Mouse (Mus musculus): ENCODE data around the gene Rbms3. TPM values are rescaled to one million over a fixed set of nuclear protein-coding genes. Genes with fewer than 3 reads are reported as not detected.

Gene Rbms3
- total RNA-seq, 1 experiment: 2.2 TPM

GRCm38 (mm10) chr9:116967317-116967716, 662.4 kb downstream of the Rbms3 start:
- no peaks in the 10 kb centered on the region for H3K4me1 ChIP-seq (ENCODE audit: control insufficient read depth in 2 of 2, insufficient read depth in 2 of 2, low read length in 2 of 2, poor library complexity in 1 of 2)
- H3K36me3 ChIP-seq (ENCODE audit: control insufficient read depth, insufficient read depth, low read length, poor library complexity, severe bottlenecking): no peaks in the 10 kb centered on the region
- no peak overlapping the region for H3K27ac ChIP-seq (ENCODE audit: insufficient read depth, low read depth, low read length, poor library complexity, severe bottlenecking)
- no peaks in the 10 kb centered on the region for H3K9me3 ChIP-seq (ENCODE audit: control insufficient read depth, insufficient read depth, low read depth, low read length)
- TF ChIP-seq HCFC1 (IDR thresholded peaks at IDR 0.05; ENCODE audit: borderline replicate concordance, insufficient read depth, low read length): no peak
- no peak for TF ChIP-seq MAFK (IDR thresholded peaks at IDR 0.05; ENCODE audit: insufficient read depth, low read depth, low read length)
- TF ChIP-seq ZNF384 (IDR thresholded peaks at IDR 0.05; ENCODE audit: low read depth, low read length): no peak
- no peak for TF ChIP-seq ZC3H11A (IDR thresholded peaks at IDR 0.05; ENCODE audit: borderline replicate concordance, low read depth, low read length)
- TF ChIP-seq CHD2 (IDR thresholded peaks at IDR 0.05; ENCODE audit: low read depth, low read length): no peak
- H3K4me3 ChIP-seq (ENCODE audit: insufficient read depth in 1 of 2, low read depth in 1 of 2, low read length in 2 of 2, poor library complexity in 1 of 2, severe bottlenecking in 1 of 2): no peak overlapping the region
- in situ Hi-C loops (cut with MboI; ENCODE audit: low sequenced_read_pairs in 2 of 2, unreplicated experiment in 2 of 2): no loop called here
- no peak overlapping the region for H3K9ac ChIP-seq (ENCODE audit: insufficient read depth, low read depth, low read length, poor library complexity, severe bottlenecking)
- no peak for DNase-seq (ENCODE audit: low read depth, low spot score)

GRCm38 (mm10) chr9:116965691-116966090, 664.0 kb downstream of the Rbms3 start:
- Histone ChIP-seq H3K36me3 (ENCODE audit: control insufficient read depth, insufficient read depth, low read length, poor library complexity, severe bottlenecking) (no peaks in the 10 kb centered on the region), H3K9me3 (ENCODE audit: control insufficient read depth, insufficient read depth, low read depth, low read length) (no peaks in the 10 kb centered on the region), H3K9ac (ENCODE audit: insufficient read depth, low read depth, low read length, poor library complexity, severe bottlenecking) (no peak overlapping the region), H3K27ac (ENCODE audit: insufficient read depth, low read depth, low read length, poor library complexity, severe bottlenecking) (no peak overlapping the region), H3K4me1 (ENCODE audit: control insufficient read depth in 2 of 2, insufficient read depth in 2 of 2, low read length in 2 of 2, poor library complexity in 1 of 2) (no peaks in the 10 kb centered on the region), H3K4me3 (ENCODE audit: insufficient read depth in 1 of 2, low read depth in 1 of 2, low read length in 2 of 2, poor library complexity in 1 of 2, severe bottlenecking in 1 of 2) (no peak overlapping the region)
- in situ Hi-C loops (cut with MboI; ENCODE audit: low sequenced_read_pairs in 2 of 2, unreplicated experiment in 2 of 2): no loop called here
- DNase-seq (ENCODE audit: low read depth, low spot score): no peak
- TF ChIP-seq HCFC1 (IDR thresholded peaks at IDR 0.05; ENCODE audit: borderline replicate concordance, insufficient read depth, low read length): no peak
- TF ChIP-seq MAFK (IDR thresholded peaks at IDR 0.05; ENCODE audit: insufficient read depth, low read depth, low read length): no peak
- no peak for TF ChIP-seq CHD2 (IDR thresholded peaks at IDR 0.05; ENCODE audit: low read depth, low read length)
- no peak for TF ChIP-seq ZNF384 (IDR thresholded peaks at IDR 0.05; ENCODE audit: low read depth, low read length)
- TF ChIP-seq ZC3H11A (IDR thresholded peaks at IDR 0.05; ENCODE audit: borderline replicate concordance, low read depth, low read length): no peak

DNA sequence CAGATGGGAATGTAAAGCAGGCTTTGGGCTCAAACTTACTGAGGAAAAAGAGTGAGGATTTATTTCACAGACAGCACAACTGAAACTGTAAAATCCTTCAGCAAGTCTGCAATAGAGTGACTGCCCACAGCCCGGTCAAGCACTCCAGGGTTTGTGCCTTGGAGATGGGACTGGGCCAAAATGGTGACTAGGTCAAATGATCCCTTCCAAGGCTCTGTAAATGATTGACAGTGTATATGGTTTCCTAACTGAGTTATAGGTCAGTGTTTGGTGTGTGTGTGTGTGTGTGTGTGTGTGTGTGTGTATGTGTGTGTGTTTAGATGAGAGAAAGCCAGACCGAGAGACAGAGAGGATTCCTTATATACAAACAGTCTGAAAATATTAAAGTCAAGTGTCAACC, 673.6 kb downstream of the Rbms3 start:
- Histone ChIP-seq H3K36me3 (ENCODE audit: control insufficient read depth, insufficient read depth, low read length, poor library complexity, severe bottlenecking) (no peaks in the 10 kb centered on the region), H3K27ac (ENCODE audit: insufficient read depth, low read depth, low read length, poor library complexity, severe bottlenecking) (no peak overlapping the region), H3K9ac (ENCODE audit: insufficient read depth, low read depth, low read length, poor library complexity, severe bottlenecking) (no peak overlapping the region), H3K4me3 (ENCODE audit: insufficient read depth in 1 of 2, low read depth in 1 of 2, low read length in 2 of 2, poor library complexity in 1 of 2, severe bottlenecking in 1 of 2) (no peak overlapping the region), H3K9me3 (ENCODE audit: control insufficient read depth, insufficient read depth, low read depth, low read length) (no peaks in the 10 kb centered on the region), H3K4me1 (ENCODE audit: control insufficient read depth in 2 of 2, insufficient read depth in 2 of 2, low read length in 2 of 2, poor library complexity in 1 of 2) (no peaks in the 10 kb centered on the region)
- DNase-seq (ENCODE audit: low read depth, low spot score): no peak
- TF ChIP-seq ZC3H11A (IDR thresholded peaks at IDR 0.05; ENCODE audit: borderline replicate concordance, low read depth, low read length) (no peak), CHD2 (IDR thresholded peaks at IDR 0.05; ENCODE audit: low read depth, low read length) (no peak), ZNF384 (IDR thresholded peaks at IDR 0.05; ENCODE audit: low read depth, low read length) (no peak), MAFK (IDR thresholded peaks at IDR 0.05; ENCODE audit: insufficient read depth, low read depth, low read length) (no peak), HCFC1 (IDR thresholded peaks at IDR 0.05; ENCODE audit: borderline replicate concordance, insufficient read depth, low read length) (no peak)
- in situ Hi-C loops (cut with MboI; ENCODE audit: low sequenced_read_pairs in 2 of 2, unreplicated experiment in 2 of 2): no loop called here

GRCm38 (mm10) chr9:116948211-116948610, 681.5 kb downstream of the Rbms3 start:
- H3K9ac ChIP-seq (ENCODE audit: insufficient read depth, low read depth, low read length, poor library complexity, severe bottlenecking): no peak overlapping the region
- H3K4me3 ChIP-seq (ENCODE audit: insufficient read depth in 1 of 2, low read depth in 1 of 2, low read length in 2 of 2, poor library complexity in 1 of 2, severe bottlenecking in 1 of 2): no peak overlapping the region
- no peak for TF ChIP-seq MAFK (IDR thresholded peaks at IDR 0.05; ENCODE audit: insufficient read depth, low read depth, low read length)
- no peak for TF ChIP-seq ZNF384 (IDR thresholded peaks at IDR 0.05; ENCODE audit: low read depth, low read length)
- TF ChIP-seq CHD2 (IDR thresholded peaks at IDR 0.05; ENCODE audit: low read depth, low read length): no peak
- no peak for TF ChIP-seq ZC3H11A (IDR thresholded peaks at IDR 0.05; ENCODE audit: borderline replicate concordance, low read depth, low read length)
- TF ChIP-seq HCFC1 (IDR thresholded peaks at IDR 0.05; ENCODE audit: borderline replicate concordance, insufficient read depth, low read length): no peak
- no peaks in the 10 kb centered on the region for H3K9me3 ChIP-seq (ENCODE audit: control insufficient read depth, insufficient read depth, low read depth, low read length)
- DNase-seq (ENCODE audit: low read depth, low spot score): no peak
- H3K4me1 ChIP-seq (ENCODE audit: control insufficient read depth in 2 of 2, insufficient read depth in 2 of 2, low read length in 2 of 2, poor library complexity in 1 of 2): no peaks in the 10 kb centered on the region
- H3K27ac ChIP-seq (ENCODE audit: insufficient read depth, low read depth, low read length, poor library complexity, severe bottlenecking): no peak overlapping the region
- in situ Hi-C loops (cut with MboI; ENCODE audit: low sequenced_read_pairs in 2 of 2, unreplicated experiment in 2 of 2): no loop called here
- no peaks in the 10 kb centered on the region for H3K36me3 ChIP-seq (ENCODE audit: control insufficient read depth, insufficient read depth, low read length, poor library complexity, severe bottlenecking)

DNA sequence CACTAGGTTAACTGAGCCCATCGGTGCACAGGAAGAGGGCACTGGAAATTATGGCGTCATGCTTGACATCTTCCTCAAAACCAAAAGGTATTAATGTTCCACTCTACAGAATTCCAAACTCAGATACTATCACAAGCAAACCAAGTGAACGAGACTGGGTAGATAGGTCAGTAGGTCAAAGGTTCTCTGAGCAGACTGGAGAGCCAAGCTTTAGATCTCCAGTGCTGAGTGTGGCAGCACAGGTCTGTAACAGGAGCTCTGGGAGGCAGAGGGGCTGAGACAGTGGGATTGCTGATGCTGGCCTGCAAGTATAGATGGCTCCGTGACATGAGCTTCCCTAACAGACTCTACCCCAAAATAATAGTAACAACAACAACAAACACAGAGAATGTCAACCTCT, 682.3 kb downstream of the Rbms3 start:
- H3K4me3 ChIP-seq (ENCODE audit: insufficient read depth in 1 of 2, low read depth in 1 of 2, low read length in 2 of 2, poor library complexity in 1 of 2, severe bottlenecking in 1 of 2): no peak overlapping the region
- in situ Hi-C loops (cut with MboI; ENCODE audit: low sequenced_read_pairs in 2 of 2, unreplicated experiment in 2 of 2): no loop called here
- H3K9me3 ChIP-seq (ENCODE audit: control insufficient read depth, insufficient read depth, low read depth, low read length): no peaks in the 10 kb centered on the region
- TF ChIP-seq CHD2 (IDR thresholded peaks at IDR 0.05; ENCODE audit: low read depth, low read length) (no peak), MAFK (IDR thresholded peaks at IDR 0.05; ENCODE audit: insufficient read depth, low read depth, low read length) (no peak), HCFC1 (IDR thresholded peaks at IDR 0.05; ENCODE audit: borderline replicate concordance, insufficient read depth, low read length) (no peak), ZC3H11A (IDR thresholded peaks at IDR 0.05; ENCODE audit: borderline replicate concordance, low read depth, low read length) (no peak), ZNF384 (IDR thresholded peaks at IDR 0.05; ENCODE audit: low read depth, low read length) (no peak)
- no peaks in the 10 kb centered on the region for H3K4me1 ChIP-seq (ENCODE audit: control insufficient read depth in 2 of 2, insufficient read depth in 2 of 2, low read length in 2 of 2, poor library complexity in 1 of 2)
- no peak overlapping the region for H3K27ac ChIP-seq (ENCODE audit: insufficient read depth, low read depth, low read length, poor library complexity, severe bottlenecking)
- no peak overlapping the region for H3K9ac ChIP-seq (ENCODE audit: insufficient read depth, low read depth, low read length, poor library complexity, severe bottlenecking)
- no peaks in the 10 kb centered on the region for H3K36me3 ChIP-seq (ENCODE audit: control insufficient read depth, insufficient read depth, low read length, poor library complexity, severe bottlenecking)
- DNase-seq (ENCODE audit: low read depth, low spot score): no peak

All from ES-E14 (cell line).